Mouse (Mus musculus): Measurements from ENCODE around the gene Opn3.

DNA sequence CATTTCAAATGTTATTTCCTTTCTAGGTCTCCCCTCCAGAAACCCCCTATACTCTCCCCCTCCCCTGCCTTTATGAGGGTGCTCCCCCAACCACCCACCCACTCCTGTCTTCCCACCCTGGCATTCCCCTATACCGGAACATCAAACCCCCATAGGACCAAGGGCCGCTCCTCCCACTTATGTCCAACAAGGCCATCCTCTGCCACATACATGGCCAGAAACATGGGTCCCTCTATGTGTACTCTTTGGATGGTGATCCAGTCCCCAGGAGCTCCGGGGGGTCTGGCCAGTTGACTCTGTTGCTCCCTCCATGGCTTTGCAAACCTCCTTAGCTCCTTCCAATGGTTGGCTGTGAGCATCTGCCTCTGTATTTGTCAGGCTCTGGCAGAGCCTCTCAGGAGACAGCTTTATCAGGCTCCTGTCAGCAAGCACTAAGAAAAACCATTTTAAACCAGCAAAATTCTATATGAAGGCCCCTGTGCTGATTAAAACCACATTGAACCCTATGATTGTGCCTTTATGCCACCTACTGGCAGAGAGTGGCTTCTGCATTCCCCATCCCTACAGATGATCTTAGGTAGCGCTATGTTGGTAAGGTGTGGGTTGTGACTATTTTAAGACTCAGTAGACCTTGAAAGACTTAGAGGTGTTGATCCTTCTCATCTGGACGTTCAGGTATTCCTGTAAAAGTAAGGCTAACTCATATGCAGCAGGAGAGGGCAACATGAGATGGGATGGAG is 23.7 kb downstream of the Opn3 start:
- TF ChIP-seq CTCF (IDR thresholded peaks at IDR 0.05; ENCODE audit: low read depth, low read length) (no peak), POLR2A (IDR thresholded peaks at IDR 0.05; ENCODE audit: borderline replicate concordance, low read depth, low read length) (no peak)

All from bone marrow macrophage, adult 2 months (primary cell).